Mouse (Mus musculus): ENCODE data around the gene Cmtm2a.
A peak's percentile ranks its signal among the peaks of the same experiment; 100 is the strongest.
"Not testable (repeated sequence)": the region's sequence is repeated elsewhere in the genome, so short reads cannot be mapped to it uniquely, and the experiment has no call there.

Gene Cmtm2a

DNA sequence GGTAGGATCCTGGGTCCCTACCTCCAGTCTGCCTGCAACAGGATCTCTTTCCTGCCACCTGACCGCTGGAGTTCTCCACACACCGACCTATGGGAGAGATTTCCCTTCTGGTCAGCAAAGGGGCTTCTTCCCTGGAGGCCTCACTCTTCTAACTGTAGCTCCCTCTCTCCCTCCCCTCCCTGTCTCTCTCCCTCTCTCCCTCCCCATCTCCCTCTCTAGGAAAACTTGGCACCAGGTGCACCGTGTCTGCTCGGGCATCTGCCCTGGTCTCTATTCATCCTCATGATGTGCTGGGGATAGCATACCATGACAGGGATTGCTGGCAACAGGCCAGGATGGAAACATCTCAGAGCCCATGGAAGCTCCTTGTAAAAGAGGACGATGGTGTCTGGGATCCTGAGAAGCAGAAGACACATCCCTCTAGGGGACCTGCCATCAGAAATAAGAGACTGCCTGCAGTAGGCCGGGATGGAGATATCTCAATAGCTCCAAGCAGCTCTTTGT is 24.0 kb downstream of the Cmtm2a start:
- DNase-seq: no peak

DNA sequence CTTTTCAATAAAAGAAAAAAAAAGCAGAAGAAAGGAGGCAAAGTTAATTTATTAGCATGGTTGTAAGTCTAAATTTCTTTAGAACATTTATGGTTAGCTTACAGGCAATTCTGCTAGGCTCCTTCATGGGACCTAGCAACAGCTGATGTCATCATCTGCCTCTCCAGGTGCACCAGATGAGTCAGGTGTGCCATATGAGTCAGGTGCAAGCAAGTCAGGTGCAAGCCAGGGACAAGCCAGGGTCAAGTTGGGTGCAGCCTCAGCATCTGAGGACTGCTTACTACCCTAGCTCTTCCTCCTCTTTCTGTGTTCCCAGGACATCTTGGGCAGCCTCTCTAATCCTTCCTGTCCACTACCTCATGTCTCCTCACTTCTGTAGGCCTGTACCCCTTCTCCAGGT is 24.6 kb downstream of the Cmtm2a start:
- DNase-seq: no peak

DNA sequence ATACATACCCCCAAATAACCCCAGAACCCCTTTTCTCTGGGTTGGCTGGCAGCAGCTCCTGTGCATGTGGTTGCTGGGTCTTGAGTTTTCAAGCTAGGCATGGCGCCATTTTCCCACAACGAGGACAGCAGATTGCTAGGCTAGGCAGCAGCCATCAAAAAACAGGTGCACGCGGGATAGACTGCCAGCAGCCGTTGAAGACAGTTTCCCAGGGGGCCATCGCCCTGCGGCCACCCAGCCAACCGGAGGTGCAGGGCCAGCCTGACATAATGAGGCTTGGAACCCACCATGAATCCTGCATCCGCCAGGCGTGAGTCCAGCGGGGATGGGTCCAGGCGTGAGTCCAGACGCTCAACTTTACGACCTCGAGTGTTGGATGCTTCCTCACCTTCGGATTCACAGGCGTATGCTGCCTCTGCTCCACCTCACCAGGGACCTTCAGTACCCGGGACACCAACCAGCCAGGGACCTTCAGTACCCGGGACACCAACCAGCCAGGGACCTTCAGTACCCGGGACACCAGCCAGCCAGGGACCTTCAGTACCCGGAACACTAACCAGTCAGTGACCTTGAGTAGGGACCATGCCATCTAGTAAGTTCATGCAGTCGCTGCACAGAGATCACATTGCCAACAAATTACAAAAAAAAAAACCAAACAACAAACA is 28.6 kb downstream of the Cmtm2a start:
- not testable (repeated sequence) for DNase-seq

DNA sequence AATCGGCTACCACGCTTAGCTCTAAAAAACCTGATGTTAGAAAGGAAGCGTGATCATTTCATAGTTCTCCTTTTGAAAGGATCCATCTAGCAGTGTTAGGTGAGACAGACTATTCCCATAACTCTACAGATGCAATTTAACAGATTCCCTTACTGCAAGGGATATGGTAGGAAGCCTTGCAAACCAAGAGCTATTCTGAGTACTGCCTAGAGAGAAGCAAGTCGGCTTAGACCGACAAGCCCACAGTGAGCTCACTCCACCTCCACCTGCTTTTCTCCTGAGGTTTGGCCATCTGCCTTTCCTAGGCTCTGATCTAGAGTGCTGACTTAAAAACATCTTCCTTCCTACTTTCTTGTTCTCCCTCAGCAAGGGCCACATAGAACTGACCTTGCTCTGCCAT is 31.2 kb downstream of the Cmtm2a start:
- not testable (repeated sequence) for DNase-seq

DNA sequence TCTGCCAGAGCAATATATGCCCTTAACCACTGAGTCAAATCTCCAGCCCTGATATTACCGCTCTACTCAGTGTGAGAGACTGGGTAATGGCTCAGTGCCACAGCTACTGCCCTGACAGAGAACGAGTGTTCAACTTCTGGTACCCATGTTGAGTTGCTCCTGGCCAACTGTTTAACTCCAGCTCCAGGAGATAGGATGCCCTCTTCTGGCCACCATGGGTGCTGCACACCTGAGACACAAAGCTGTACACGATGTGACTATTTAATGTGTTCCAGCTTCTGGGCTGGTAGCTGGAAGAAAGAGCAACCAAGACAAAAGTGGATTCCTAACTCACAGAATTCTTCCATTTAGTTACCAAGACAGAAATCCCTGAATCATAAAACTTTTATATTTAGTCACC is 40.0 kb downstream of the Cmtm2a start:
- DNase-seq: no peak

DNA sequence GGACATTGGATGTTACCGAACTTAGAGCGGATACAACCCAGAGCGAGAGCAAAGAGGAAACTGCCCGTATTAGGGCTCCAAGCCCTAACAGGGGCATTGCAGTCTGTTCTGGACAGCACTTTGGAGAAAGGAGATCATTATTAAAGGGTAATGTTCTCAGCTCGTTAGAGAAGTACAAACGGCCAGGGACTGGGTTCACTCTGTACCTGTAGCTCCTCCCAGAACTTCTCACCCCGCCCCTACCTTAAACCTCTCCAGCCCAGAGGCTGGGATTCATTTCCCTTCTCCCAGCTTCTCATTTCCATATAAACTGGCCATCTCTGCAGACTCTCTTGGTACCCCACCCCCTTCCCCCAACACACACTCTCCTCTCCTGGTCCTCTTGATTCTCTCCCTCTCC is 41.5 kb downstream of the Cmtm2a start:
- no peak for DNase-seq

DNA sequence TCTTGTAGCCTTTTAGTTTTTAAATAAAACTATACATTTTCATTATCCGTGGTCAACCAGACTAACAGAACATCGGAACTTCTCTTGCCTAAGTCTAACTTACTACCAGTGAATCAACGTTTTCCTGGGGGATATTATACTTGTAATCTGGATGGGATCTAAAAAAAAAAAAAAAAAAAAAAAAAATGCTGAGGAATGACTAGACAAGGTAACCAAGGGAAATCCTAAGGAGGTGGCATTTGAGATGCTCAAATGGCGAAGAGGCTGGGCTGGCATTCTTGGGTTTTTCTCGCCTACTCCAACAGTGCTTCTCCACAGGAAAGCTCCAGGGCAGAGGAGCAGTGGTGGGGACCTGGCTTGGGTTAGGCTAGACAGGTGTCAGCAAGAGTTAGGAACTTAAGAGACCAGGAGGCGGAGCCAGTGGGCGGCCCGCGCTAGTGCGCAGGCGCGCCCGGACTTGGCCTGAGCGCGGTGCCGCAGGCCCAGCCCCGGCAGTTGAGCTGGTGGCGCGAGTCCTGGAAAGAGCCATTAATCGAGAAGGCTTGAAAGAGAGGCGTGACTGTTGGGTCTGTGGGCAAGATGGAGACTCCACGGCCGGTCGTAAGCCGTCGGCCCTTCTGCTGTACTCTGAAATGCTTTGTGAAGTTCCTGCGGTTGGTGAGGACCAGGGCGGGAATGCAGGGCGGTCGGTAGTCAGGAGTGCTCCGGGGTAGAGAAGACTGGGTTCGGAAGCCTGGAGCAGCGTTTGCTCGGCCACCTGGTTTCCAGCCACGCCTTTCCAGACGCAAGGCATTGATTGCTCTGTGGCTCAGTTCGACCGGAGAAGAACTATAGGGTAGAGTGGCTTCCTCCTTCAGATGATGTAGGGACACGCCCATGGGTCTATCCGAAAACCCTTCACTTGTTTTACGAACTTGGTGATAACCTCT is 42.3 kb downstream of the Cmtm2a start, which contains the start of gene Cklf:
Cklf (plus strand) TSS at position 423 of the 929 bp plus-strand sequence.
- DNase-seq: peak; percentile 73

DNA sequence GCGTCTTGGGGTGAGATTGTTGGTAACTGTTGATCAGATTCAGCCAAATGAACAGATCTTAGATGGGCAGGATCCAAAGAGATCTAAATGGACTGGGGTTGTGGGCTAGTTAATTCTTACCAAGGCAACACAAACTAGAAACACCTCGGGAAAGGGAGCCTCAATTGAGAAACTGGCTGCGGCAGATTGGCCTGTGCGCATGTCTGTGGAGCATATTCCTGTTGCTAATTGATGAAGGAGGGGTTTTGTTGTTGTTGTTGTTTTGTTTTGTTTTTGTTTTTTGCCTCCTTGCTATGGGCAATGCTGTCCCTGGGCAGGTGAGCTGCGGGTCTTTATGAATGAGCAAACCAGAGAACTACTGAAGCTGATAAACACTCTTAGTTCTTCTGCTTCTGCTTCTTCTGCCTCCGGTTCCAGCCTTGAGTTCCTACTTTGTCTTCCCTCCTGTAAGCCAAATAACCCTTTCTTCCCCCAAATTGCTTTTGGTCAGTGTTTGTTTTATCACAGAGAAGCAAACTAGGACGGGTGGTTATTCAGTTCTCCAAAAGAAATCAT is 43.5 kb downstream of the Cmtm2a start:
- DNase-seq: no peak

DNA sequence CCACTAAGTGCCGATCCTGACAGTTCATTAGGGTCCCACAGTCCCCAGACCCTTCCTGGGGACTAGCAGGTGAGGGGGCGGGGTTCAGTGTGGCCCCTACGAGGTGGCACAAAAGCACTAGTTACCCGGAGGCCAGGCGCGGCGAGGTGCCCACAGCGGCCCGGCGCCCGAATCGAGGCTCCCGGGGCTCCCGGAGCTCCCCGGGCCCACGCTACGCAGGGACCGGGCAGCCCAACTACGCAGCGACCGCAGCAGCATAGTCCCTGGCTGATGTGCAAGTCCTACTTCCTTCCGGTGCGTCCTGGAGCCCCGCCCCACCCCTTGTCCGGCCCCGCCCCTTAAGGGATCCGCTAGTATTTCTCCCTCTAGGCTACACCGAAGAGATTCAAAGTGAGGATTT is 44.7 kb downstream of the Cmtm2a start, which contains the start of gene Tk2:
Tk2 (minus strand) TSS at position 283 of the 400 bp plus-strand sequence.
- peak; percentile 76 for DNase-seq

DNA sequence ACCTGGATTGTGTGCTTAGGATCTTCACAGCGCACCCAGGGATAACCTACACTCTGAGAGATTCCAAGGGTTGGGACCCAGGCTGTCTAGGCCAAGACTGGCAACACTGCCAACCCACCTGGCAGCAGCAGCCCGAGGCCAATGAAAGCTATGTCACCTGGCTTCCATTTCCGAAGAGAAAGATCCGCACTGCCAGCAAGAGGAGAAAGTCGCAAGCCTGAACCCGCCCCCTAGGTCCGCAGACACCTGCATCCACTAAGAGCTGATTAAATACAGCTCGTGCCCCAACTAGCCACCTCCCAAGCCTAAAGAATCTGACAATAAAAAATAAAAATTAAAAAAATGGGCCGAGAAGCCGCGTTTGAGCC is 45.1 kb downstream of the Cmtm2a start:
- DNase-seq: peak; percentile 11

DNA sequence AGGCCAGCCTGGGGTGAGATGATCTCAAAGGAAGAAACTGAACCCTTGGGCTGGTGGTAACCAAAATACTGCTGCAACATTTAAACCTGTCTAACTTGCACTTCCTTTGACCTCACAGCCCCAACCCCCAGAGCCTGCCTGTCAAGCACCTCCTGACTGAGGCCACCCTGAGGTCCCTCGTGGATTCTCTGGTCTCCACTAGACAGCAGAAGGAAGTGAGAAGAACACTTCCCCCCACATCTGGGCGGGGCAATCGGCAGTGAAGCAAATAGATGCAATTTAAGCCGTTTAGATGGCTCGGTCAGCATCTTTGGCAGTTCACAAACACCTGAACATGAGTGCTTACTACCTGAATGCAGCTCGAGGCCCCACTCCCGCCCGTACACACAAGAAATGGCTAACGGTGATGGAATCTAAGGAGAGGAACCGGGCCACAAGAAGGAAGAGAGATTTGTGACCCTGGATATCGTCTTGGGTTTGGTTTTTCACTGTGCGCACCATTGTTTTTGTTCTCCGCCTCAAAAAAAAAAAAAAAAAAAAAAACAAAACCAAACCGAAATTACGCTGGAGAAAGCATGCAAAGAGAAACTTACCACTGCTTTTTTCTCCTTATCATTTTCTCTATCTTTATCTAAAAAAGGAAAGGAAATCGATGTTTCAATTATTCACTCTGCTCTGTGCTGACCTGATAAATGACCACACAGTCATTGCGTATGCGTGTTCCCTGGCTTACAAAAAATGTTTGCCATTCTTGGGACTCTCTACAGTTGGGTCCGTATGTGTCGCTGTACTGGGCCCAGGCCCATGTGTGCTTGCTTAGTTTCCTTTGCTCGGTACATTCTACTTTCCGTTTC is 45.7 kb downstream of the Cmtm2a start:
- peak; percentile 48 for DNase-seq

DNA sequence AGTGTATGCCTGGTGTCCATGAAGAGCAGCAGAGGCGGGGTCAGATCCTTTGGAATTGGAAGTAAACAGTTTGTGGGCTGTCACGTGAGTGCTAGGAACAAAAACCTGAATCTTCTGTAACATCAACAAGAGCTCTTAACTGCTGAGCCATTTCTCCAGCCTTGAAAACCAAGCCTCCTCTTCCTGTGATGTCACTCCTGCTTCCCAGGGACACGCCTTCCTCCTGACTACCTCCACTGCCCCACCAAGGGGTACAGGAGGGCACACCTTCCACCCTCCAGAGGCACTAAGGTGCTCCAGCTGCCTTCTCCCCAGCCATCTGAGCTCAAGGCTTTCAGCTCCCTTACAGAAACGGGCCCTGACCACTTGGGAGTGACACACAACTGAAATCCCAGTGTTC is 46.4 kb downstream of the Cmtm2a start:
- no peak for DNase-seq

DNA sequence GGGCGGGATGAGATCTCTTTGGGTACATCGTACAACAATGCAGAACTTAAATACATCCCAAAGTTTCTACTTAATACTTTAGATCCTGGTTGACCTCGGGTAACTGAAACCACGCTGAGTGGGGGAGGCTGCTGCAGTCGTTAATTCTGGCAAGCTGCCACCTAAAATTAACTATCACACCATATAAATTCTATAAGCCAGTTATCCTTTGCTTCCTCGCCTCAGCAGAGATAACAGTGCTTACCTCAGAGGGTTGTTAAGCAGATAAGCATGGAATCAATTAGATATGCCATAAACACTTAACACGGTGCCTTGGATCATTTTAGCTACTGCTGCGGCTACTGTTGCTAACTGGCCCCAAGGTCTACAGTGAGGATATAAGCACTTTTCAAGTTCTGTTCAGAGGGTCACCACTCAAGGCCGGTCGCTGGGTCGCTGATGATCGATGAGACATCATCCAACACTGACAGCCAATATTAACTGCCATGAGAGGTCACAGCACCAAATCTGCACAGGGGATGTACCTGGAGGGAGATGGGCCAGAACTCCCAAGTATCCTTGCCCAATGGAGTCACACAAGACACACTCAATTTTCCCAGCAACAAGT is 50.8 kb downstream of the Cmtm2a start:
- no peak for DNase-seq

DNA sequence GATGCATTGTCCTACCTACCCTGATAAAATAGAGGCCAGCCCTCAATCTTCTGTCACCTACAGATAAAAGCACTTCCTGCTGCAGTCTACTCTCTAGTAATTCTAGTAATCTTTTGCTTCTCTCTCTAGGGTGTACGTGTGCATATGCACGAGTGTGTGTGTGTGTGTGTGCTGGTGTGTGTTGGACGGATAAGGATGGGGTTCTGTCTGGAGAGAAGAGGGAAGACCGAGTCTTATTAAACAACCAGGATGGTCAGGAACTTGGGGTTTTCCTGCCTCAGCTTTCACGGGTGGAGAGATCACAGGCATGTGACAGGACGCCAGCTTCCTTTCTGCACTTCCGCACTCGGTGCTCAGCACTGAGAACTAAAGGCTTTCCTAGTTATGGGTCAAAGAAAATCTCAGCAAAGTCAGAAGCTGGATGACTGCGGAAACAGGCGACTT is 53.5 kb downstream of the Cmtm2a start:
- no peak for DNase-seq

DNA sequence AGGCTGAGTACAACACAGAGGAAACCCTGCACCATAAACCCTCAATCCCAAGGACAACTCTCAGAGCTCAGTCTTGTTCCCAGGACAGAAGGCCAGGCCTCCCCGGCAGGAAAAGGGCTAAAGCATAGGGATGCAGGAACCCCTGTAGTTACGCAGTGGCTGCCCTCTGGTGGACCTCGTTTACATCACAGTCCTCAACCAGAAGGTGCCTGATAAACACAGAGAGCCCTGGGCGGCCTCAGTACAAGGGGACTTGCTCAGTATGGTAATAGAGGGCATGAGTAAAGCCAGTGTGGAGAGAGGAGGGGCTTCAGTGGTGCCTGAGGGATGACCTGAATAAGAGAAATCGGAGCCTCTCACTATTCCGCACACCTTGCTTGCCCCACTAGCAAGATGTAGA is 58.4 kb downstream of the Cmtm2a start:
- DNase-seq: no peak

DNA sequence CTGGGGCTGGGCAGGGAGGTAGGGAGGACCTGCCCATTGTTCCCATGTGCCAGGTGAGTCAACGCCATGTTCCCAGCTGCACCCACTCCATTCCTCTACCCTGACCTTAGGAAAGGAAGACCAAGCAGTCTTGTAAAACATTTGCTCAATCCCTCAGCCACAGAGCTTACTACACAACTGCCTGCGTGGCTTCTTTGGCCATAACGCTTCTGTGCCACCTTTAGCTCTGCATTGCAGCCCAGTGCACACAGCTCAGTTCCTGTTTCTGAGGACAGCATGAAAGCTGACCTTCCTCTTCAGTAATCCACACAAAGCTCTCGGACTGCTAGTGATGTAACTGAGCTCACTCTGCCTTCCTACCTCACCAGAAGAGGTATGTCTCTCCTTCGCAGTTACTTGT is 60.1 kb downstream of the Cmtm2a start:
- DNase-seq: no peak

DNA sequence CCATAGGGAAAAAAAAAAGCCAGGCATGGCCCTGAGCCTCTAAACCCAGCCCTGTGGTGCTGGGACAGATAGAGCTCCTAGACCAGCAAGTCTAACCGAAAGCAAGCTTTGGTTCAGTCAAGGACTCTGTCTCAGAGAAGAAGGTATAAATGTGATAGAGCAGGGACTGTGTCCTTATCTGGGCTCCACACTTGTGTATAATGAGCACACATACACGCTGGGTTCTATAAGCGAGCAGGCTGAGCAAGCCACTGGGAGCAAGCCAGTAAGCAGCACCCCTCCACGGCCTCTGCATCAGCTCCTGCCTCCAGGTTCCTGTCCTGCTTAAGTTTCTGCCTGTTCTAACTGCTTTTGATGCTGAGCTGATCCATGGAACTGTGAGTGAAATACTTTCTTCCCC is 60.9 kb downstream of the Cmtm2a start:
- no peak for DNase-seq
